Mouse (Mus musculus) kidney, postnatal 0 days (tissue): Measurements from ENCODE around the gene Bcl2. TPM values are rescaled to one million over a fixed set of nuclear protein-coding genes. Genes with fewer than 3 reads are reported as not detected.
A peak's percentile ranks its signal among the peaks of the same experiment; 100 is the strongest.

ENCODE experiments used
- ATAC-seq: fragments of 200-750 bp; cut with Nextera tagmentation; replicated peaks from 2 replicates; pipeline ENCODE4 v1.8.0; 2017; ENCODE audit warnings: low read depth, moderate number of reproducible peaks, moderate TSS enrichment, moderate library complexity; ENCODE audit not compliant: low FRiP score
- DNase-seq: peaks from one replicate; pipeline ENCODE4 v3.0.0-alpha.2; 2016; ENCODE audit warnings: low spot score
- H3K27ac ChIP-seq: fragments of 300-500 bp; sonication (generic); 2 replicates; pipeline ENCODE4 v1.5.1; 2014; ENCODE audit warnings: mild to moderate bottlenecking
- H3K27me3 ChIP-seq: fragments of 300-500 bp; sonication (generic); 2 replicates; pipeline ENCODE4 v1.6.1; 2014; ENCODE audit warnings: low read length, mixed read lengths; ENCODE audit not compliant: insufficient read depth
- H3K36me3 ChIP-seq: fragments of 300-500 bp; sonication (generic); 2 replicates; pipeline ENCODE4 v1.6.1; 2014; ENCODE audit warnings: low read length, mixed read lengths; ENCODE audit not compliant: insufficient read depth
- H3K4me1 ChIP-seq: fragments of 300-500 bp; sonication (generic); replicated peaks from 2 replicates; pipeline ENCODE4 v1.6.1; 2014; ENCODE audit warnings: antibody characterized with exemption, low read length, mixed read lengths; ENCODE audit not compliant: insufficient read depth
- H3K4me2 ChIP-seq: fragments of 300-500 bp; sonication (generic); 2 replicates; pipeline ENCODE4 v1.6.1; 2014; ENCODE audit warnings: mild to moderate bottlenecking, low read length, moderate library complexity, mixed read lengths
- H3K4me3 ChIP-seq: fragments of 300-500 bp; sonication (generic); replicated peaks from 2 replicates; pipeline ENCODE4 v1.5.1; 2014; ENCODE audit warnings: low read depth, low read length
- H3K9ac ChIP-seq: fragments of 300-500 bp; sonication (generic); 2 replicates; pipeline ENCODE4 v1.6.1; 2014; ENCODE audit warnings: low read depth, low read length
- H3K9me3 ChIP-seq: fragments of 300-500 bp; sonication (generic); replicated peaks from 2 replicates; pipeline ENCODE4 v1.6.1; 2016; ENCODE audit warnings: low read length, inconsistent platforms, mixed read lengths
- CTCF ChIP-seq: IDR thresholded peaks from 2 replicates; pipeline ENCODE4 v1.5.1; 2016; ENCODE audit warnings: antibody characterized with exemption, low read depth, mild to moderate bottlenecking, moderate library complexity
- WGBS: fragments of 180-500 bp; shearing (Covaris S2); extraction: QIAGEN DNeasy Blood & Tissue Kit; methylation state at CpG from one replicate; pipeline ENCODE4 v1.1.7; 2014; 5-methylcytosine and 5-hydroxymethylcytosine counted together
- polyA plus RNA-seq: library from polyadenylated mRNA; unstranded; fragments of >200 nt; fragmentation: Nextera tagmentation; extraction: Ambion mirVana; gene quantifications from 2 replicates; pipeline ENCODE4 v1.2.1, GENCODE M21; 2015

Gene Bcl2
- polyA plus RNA-seq, 1 experiment from 2014 or later: 11.7 TPM

DNA sequence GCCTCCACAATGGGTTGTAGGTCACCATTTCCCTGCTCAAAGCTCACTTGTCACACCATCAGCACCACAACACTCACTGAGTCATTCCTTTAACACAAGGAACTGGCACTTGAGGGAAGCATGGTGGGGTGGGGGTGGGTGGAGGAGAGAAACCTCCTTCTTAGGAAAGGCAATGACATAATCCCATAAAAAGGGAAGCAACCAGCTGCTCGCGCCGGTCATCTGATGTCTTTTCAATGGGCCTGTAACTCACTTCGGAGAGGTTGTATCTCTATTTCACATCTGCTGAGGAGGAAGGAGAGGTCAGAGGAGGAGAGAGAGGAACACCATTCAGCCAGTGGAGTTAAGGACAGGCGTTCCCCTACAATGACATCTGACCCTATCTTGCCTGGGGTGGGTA, 86.8 kb downstream of the Bcl2 start:
- ATAC-seq (no peak), DNase-seq (peak; percentile 32)
- no peak overlapping the region for H3K4me2 ChIP-seq
- no peak overlapping the region for H3K9ac ChIP-seq
- H3K4me1 ChIP-seq: peaks cover 31% of the 10 kb centered on the region
- WGBS: 37% methylated on average over 5 of the region's 5 CpGs
- no peak overlapping the region for H3K4me3 ChIP-seq
- H3K9me3 ChIP-seq: no peaks in the 10 kb centered on the region
- no peak for TF ChIP-seq CTCF
- no peaks in the 10 kb centered on the region for H3K36me3 ChIP-seq
- H3K27ac ChIP-seq: no peak overlapping the region
- H3K27me3 ChIP-seq: no peaks in the 10 kb centered on the region

DNA sequence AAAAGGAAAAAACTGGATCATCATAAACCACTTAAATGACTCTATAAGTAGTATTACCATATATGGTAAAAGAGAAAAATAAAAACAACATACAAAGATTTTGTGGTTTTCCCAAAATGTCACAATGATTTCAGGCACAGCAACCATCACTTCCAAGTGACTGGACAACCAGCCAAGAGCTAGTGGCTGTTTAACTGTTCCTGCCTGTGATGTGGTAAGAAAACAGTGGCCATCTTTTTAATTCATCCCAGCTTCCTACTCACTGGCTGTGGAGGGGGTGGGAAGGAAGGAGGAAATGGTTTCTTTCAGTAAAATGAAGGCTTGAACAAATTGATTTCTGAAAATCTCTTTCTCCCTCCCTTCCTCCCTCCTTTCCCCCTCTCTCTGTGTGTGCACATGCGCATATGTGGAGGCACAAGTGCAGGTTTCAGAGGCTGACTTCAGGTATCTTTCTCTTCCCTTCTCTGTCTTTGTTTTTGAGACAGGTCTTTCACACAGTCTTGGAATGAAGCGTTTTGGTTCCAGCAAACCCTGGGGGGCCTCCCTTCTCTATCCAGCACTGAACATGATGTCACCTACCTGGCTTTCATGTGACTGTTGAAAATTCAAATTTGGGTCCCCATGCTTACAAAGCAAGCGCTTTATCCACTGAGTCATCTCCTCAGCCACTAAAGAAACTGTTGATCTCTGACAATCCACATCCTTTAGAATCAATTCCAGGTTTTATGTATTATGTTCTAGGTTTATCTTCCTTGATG, 93.7 kb downstream of the Bcl2 start:
- Histone ChIP-seq H3K4me2 (no peak overlapping the region), H3K9ac (no peak overlapping the region), H3K36me3 (no peaks in the 10 kb centered on the region), H3K4me1 (no peaks in the 10 kb centered on the region), H3K9me3 (no peaks in the 10 kb centered on the region), H3K4me3 (no peak overlapping the region), H3K27ac (no peak overlapping the region), H3K27me3 (no peaks in the 10 kb centered on the region)
- TF ChIP-seq CTCF: no peak
- WGBS: 84% methylated on average over 3 of the region's 3 CpGs
- DNase-seq (peak; percentile 39), ATAC-seq (no peak)

DNA sequence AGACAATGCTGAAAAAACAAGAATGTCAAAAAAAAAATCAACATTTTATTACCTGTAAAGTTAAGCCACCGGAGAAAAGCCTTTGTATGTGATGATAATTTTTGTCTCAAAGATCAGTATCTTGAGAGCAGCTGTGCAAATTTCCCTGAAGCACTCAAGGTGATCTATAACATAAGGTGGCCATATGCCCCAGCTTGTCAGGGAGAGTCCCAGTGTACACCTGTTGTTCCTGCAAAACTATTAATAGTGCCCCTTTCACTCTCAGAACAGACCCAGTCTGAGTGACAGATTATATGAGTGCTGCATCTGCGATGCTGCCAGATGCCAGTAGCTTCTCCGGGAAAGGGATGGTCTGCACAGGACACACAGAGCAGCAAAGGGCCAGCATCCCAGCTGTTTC, 95.3 kb downstream of the Bcl2 start:
- Histone ChIP-seq H3K9me3 (no peaks in the 10 kb centered on the region), H3K4me2 (no peak overlapping the region), H3K9ac (no peak overlapping the region), H3K36me3 (no peaks in the 10 kb centered on the region), H3K4me1 (no peaks in the 10 kb centered on the region), H3K27me3 (no peaks in the 10 kb centered on the region), H3K4me3 (no peak overlapping the region), H3K27ac (no peak overlapping the region)
- ATAC-seq: no peak
- 71% methylated on average over 3 of the region's 3 CpGs for WGBS
- TF ChIP-seq CTCF: no peak
- no peak for DNase-seq

DNA sequence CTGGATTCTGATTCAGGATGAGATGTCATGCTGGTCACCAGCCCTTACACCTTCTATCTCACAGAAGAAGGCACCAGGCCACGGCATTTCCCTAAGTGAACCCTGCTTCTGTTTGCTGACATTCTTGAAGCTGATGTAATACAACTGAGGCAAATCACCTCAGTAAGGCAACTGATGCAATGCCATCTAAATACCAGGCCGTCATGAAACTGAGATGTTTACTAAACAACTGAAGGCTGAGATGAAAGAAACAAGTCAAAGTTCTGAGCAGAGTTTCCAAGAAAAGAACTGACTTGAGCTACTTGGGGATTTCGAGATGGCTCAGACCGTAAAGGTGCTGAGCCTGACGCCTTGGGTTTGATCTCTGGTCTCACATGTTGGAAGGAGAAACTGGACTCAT, 97.1 kb downstream of the Bcl2 start:
- Histone ChIP-seq H3K4me2 (no peak overlapping the region), H3K27me3 (no peaks in the 10 kb centered on the region), H3K9me3 (no peaks in the 10 kb centered on the region), H3K36me3 (no peaks in the 10 kb centered on the region), H3K4me1 (no peaks in the 10 kb centered on the region), H3K4me3 (no peak overlapping the region), H3K9ac (no peak overlapping the region), H3K27ac (no peak overlapping the region)
- no peak for ATAC-seq
- no peak for TF ChIP-seq CTCF
- no peak for DNase-seq
- WGBS: 89% methylated on average over 5 of the region's 5 CpGs

DNA sequence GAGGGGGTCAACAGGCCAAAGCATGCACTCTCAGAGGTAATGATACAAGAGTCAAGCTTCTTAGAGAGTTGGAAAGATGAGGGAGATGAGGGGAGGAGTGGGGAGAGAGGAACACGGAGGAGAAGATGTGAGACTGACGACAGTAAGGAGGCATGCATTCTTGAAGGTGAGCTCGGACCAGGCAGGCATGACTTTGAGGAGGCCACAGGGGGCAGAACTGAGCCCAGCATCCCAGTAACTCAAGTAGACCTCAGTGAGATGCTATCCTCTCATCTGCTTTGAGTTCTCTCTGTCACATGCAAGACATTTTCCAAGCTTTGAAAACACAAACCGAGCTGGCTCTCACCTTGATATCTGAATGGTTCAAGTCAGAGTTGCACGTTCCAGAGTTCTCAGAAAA, 100.7 kb downstream of the Bcl2 start:
- WGBS: 82% methylated on average over 5 of the region's 5 CpGs
- no peaks in the 10 kb centered on the region for H3K4me1 ChIP-seq
- no peaks in the 10 kb centered on the region for H3K27me3 ChIP-seq
- no peaks in the 10 kb centered on the region for H3K36me3 ChIP-seq
- no peak overlapping the region for H3K27ac ChIP-seq
- DNase-seq (no peak), ATAC-seq (no peak)
- no peak overlapping the region for H3K9ac ChIP-seq
- H3K4me3 ChIP-seq: no peak overlapping the region
- H3K4me2 ChIP-seq: no peak overlapping the region
- H3K9me3 ChIP-seq: no peaks in the 10 kb centered on the region
- TF ChIP-seq CTCF: peak; percentile 34

DNA sequence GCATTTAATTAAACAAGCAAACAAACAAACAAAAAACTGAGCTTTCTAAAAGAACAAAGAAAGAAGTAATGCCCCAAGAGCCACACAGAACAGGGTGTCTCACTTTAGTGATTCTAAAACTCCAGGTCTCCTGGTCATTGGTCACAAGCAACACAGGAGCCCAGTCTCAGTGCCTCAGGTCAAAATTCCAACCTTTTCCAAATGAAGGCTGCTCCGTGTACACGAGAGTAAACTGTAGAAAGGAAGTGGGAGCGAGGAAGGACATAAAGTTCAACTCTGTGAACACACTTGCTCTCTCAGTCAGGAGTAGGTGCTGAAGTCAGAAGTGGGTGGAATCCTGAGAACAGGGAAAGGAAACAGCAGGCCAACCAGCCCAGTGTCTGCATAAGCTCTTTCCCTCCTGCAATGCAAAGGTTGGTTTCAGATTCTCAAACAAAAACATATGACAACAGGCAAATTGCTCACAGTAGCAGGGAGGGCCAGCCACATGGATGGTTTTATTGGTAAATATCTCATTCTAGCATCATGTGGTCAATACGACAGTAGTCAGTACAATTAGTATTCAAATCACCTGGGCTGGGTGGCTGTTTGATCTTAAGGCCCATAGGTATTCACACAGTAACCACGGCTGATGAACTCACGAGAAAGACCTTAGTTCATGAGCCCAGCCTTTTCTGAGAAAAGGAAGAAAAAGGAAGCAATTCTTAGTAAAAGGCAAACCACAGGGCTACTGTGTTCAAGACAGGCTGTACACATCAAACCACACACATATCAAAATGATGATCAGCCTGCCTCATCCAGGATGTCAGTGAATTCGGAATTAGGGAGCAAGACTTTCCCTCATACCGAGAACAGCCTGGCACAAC, 101.7 kb downstream of the Bcl2 start:
- TF ChIP-seq CTCF: no peak
- no peaks in the 10 kb centered on the region for H3K4me1 ChIP-seq
- DNase-seq: peak; percentile 24
- H3K9ac ChIP-seq: no peak overlapping the region
- no peaks in the 10 kb centered on the region for H3K36me3 ChIP-seq
- no peaks in the 10 kb centered on the region for H3K9me3 ChIP-seq
- peak overlapping the region; percentile 37 for H3K27ac ChIP-seq
- no peak overlapping the region for H3K4me2 ChIP-seq
- WGBS: 50% methylated on average over 8 of the region's 8 CpGs
- no peak overlapping the region for H3K4me3 ChIP-seq
- H3K27me3 ChIP-seq: no peaks in the 10 kb centered on the region
- ATAC-seq: no peak
